Mouse (Mus musculus) lung, adult 2 months (tissue): Measurements from ENCODE around the gene Rhod.

Experiments
- CTCF ChIP-seq: fragments of 200-500 bp; IDR thresholded peaks from 2 replicates; pipeline ENCODE4 v1.5.1; 2011; ENCODE audit warnings: mild to moderate bottlenecking, low read length, control low read depth; ENCODE audit not compliant: insufficient read depth
- POLR2A ChIP-seq: fragments of 200-500 bp; IDR thresholded peaks from 2 replicates; pipeline ENCODE4 v1.6.1; 2011; ENCODE audit warnings: low read depth, mild to moderate bottlenecking, control low read depth, low read length, borderline replicate concordance; ENCODE audit errors: extremely low read depth

DNA sequence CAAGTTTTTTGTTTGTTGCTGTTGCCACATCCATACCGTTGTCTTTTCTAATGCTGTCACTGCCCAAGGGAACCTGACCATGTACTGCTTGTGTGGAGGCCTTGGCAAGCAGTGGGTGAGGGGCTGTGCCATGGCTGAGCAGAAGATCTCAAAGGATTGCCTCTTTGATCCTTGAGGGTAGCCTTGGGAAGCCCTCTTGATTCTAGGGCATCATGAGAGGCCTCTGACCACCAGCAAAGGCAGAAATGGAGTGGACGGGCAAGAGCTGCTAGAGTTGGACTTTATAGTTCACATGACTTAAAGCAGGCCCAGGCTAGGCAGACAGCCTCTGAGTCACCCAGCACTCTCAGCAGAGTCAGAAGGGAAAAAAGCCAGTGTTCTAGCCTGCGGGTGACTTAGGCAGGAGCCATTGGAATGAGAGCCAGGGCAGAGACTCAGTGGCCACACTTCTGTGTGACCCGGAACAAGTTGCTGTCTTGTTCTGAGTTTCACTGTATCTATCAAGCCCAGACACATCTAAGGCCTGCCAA is 9.1 kb downstream of the Rhod start:
- TF ChIP-seq POLR2A (no peak), CTCF (no peak)
